Mouse (Mus musculus): ENCODE results near the gene Pml. TPM values are rescaled to one million over a fixed set of nuclear protein-coding genes. Genes with fewer than 3 reads are reported as not detected.
"Not testable (repeated sequence)": the region's sequence is repeated elsewhere in the genome, so short reads cannot be mapped to it uniquely, and the experiment has no call there.

The Pml gene
- total and polyA plus RNA-seq, 3 experiments, result 22.3 to 217 (median 108) TPM

- no peak for TF ChIP-seq GATA1 (IDR thresholded peaks at IDR 0.05; ENCODE audit: borderline replicate concordance, low read length)
- no peak for TF ChIP-seq TAL1 (conservative IDR thresholded peaks at IDR 0.05; ENCODE audit: low read depth, low read length)
- TF ChIP-seq GATA2 (IDR thresholded peaks at IDR 0.05; ENCODE audit: borderline replicate concordance, low read depth, low read length), result no peak
- TF ChIP-seq POLR2AphosphoS5 (IDR thresholded peaks at IDR 0.05; ENCODE audit: insufficient replicate concordance, low read depth, low read length), result no peak
- TF ChIP-seq CTCF (IDR thresholded peaks at IDR 0.05; ENCODE audit: low read depth, low read length), result no peak
- H3K4me3 ChIP-seq (ENCODE audit: low read depth, low read length), result no peak overlapping the region
- ATAC-seq (ENCODE audit: extremely low read depth, insufficient number of reproducible peaks, low FRiP score, poor library complexity, severe bottlenecking), result no peak
Measured at GRCm38 (mm10) chr9:58274101-58274604, 24.6 kb upstream of the Pml start.

GRCm38 (mm10) chr9:58272855-58273254 lies 23.3 kb upstream of the Pml start:
- no peaks in the 10 kb centered on the region for H3K36me3 ChIP-seq (replicated peaks)
- TF ChIP-seq POLR2AphosphoS5 (IDR thresholded peaks at IDR 0.05; ENCODE audit: insufficient replicate concordance, low read depth, low read length) (no peak), GATA2 (IDR thresholded peaks at IDR 0.05; ENCODE audit: borderline replicate concordance, low read depth, low read length) (no peak), CTCF (IDR thresholded peaks at IDR 0.05; ENCODE audit: low read depth, low read length) (no peak), TAL1 (conservative IDR thresholded peaks at IDR 0.05; ENCODE audit: low read depth, low read length) (no peak), GATA1 (IDR thresholded peaks at IDR 0.05; ENCODE audit: borderline replicate concordance, low read length) (no peak)
- H3K4me1 ChIP-seq (ENCODE audit: insufficient read depth, low read depth, low read length), result peaks cover 57% of the 10 kb centered on the region

More at GRCm38 (mm10) chr9:58274101-58274604, 24.6 kb upstream of the Pml start:
- no peaks in the 10 kb centered on the region for H3K36me3 ChIP-seq (replicated peaks)
- H3K27me3 ChIP-seq (ENCODE audit: insufficient read depth, low read length), result 0 out of 2 replicates have a peak, but pooled peaks cover 3% of the 10 kb centered on the region
- H3K9me3 ChIP-seq (replicated peaks), result no peaks in the 10 kb centered on the region
- peaks cover 59% of the 10 kb centered on the region for H3K4me1 ChIP-seq (ENCODE audit: insufficient read depth, low read depth, low read length)
- DNase-seq (ENCODE audit: low spot score), result no peak

GRCm38 (mm10) chr9:58272068-58272541 lies 22.5 kb upstream of the Pml start:
- TF ChIP-seq POLR2AphosphoS5 (IDR thresholded peaks at IDR 0.05; ENCODE audit: insufficient replicate concordance, low read depth, low read length), result no peak
- TF ChIP-seq TAL1 (conservative IDR thresholded peaks at IDR 0.05; ENCODE audit: low read depth, low read length), result no peak
- TF ChIP-seq GATA2 (IDR thresholded peaks at IDR 0.05; ENCODE audit: borderline replicate concordance, low read depth, low read length), result no peak
- no peak for TF ChIP-seq CTCF (IDR thresholded peaks at IDR 0.05; ENCODE audit: low read depth, low read length)
- TF ChIP-seq GATA1 (IDR thresholded peaks at IDR 0.05; ENCODE audit: borderline replicate concordance, low read length), result no peak
- ATAC-seq (ENCODE audit: extremely low read depth, insufficient number of reproducible peaks, low FRiP score, poor library complexity, severe bottlenecking) (no peak), DNase-seq (ENCODE audit: low spot score) (no peak)
- H3K9me3 ChIP-seq (replicated peaks), result no peaks in the 10 kb centered on the region
- no peaks in the 10 kb centered on the region for H3K36me3 ChIP-seq (replicated peaks)
- peaks cover 60% of the 10 kb centered on the region for H3K4me1 ChIP-seq (ENCODE audit: insufficient read depth, low read depth, low read length)
- H3K4me3 ChIP-seq (ENCODE audit: low read depth, low read length), result no peak overlapping the region
- H3K27me3 ChIP-seq (ENCODE audit: insufficient read depth, low read length), result 0 out of 2 replicates have a peak, but pooled peaks cover 3% of the 10 kb centered on the region

More at GRCm38 (mm10) chr9:58272855-58273254, 23.3 kb upstream of the Pml start:
- Histone ChIP-seq H3K27me3 (ENCODE audit: insufficient read depth, low read length) (0 out of 2 replicates have a peak, but pooled peaks cover 3% of the 10 kb centered on the region), H3K4me3 (ENCODE audit: low read depth, low read length) (no peak overlapping the region), H3K9me3 (replicated peaks) (no peaks in the 10 kb centered on the region)
- ATAC-seq (ENCODE audit: extremely low read depth, insufficient number of reproducible peaks, low FRiP score, poor library complexity, severe bottlenecking) (no peak), DNase-seq (ENCODE audit: low spot score) (no peak)

- not testable (repeated sequence) for H3K9me3 ChIP-seq (replicated peaks); DNase-seq (ENCODE audit: low spot score); ATAC-seq (ENCODE audit: extremely low read depth, insufficient number of reproducible peaks, low FRiP score, poor library complexity, severe bottlenecking); H3K4me3 ChIP-seq (ENCODE audit: low read depth, low read length); H3K36me3 ChIP-seq (replicated peaks); H3K27me3 ChIP-seq (ENCODE audit: insufficient read depth, low read length)
- H3K4me1 ChIP-seq (ENCODE audit: insufficient read depth, low read depth, low read length), result peaks cover 65% of the 10 kb centered on the region
Measured at GRCm38 (mm10) chr9:58271551-58271950, 22.0 kb upstream of the Pml start.

- Histone ChIP-seq H3K4me1 (ENCODE audit: insufficient read depth, low read depth, low read length) (peaks cover 66% of the 10 kb centered on the region), H3K4me3 (ENCODE audit: low read depth, low read length) (no peak overlapping the region), H3K9me3 (replicated peaks) (no peaks in the 10 kb centered on the region), H3K27me3 (ENCODE audit: insufficient read depth, low read length) (0 out of 2 replicates have a peak, but pooled peaks cover 3% of the 10 kb centered on the region), H3K36me3 (replicated peaks) (no peaks in the 10 kb centered on the region)
- DNase-seq (ENCODE audit: low spot score), result no peak
- no peak for TF ChIP-seq CTCF (IDR thresholded peaks at IDR 0.05; ENCODE audit: low read depth, low read length)
- no peak for TF ChIP-seq GATA2 (IDR thresholded peaks at IDR 0.05; ENCODE audit: borderline replicate concordance, low read depth, low read length)
- TF ChIP-seq TAL1 (conservative IDR thresholded peaks at IDR 0.05; ENCODE audit: low read depth, low read length), result no peak
- TF ChIP-seq POLR2AphosphoS5 (IDR thresholded peaks at IDR 0.05; ENCODE audit: insufficient replicate concordance, low read depth, low read length), result no peak
- no peak for TF ChIP-seq GATA1 (IDR thresholded peaks at IDR 0.05; ENCODE audit: borderline replicate concordance, low read length)
- no peak for ATAC-seq (ENCODE audit: extremely low read depth, insufficient number of reproducible peaks, low FRiP score, poor library complexity, severe bottlenecking)
Measured at GRCm38 (mm10) chr9:58271109-58271508, 21.5 kb upstream of the Pml start.

GRCm38 (mm10) chr9:58270081-58270480 lies 20.5 kb upstream of the Pml start:
- Histone ChIP-seq H3K4me3 (ENCODE audit: low read depth, low read length) (no peak overlapping the region), H3K36me3 (replicated peaks) (no peaks in the 10 kb centered on the region), H3K4me1 (ENCODE audit: insufficient read depth, low read depth, low read length) (peaks cover 63% of the 10 kb centered on the region), H3K27me3 (ENCODE audit: insufficient read depth, low read length) (0 out of 2 replicates have a peak, but pooled peaks cover 3% of the 10 kb centered on the region), H3K9me3 (replicated peaks) (no peaks in the 10 kb centered on the region)
- no peak for DNase-seq (ENCODE audit: low spot score)
- ATAC-seq (ENCODE audit: extremely low read depth, insufficient number of reproducible peaks, low FRiP score, poor library complexity, severe bottlenecking), result no peak
- TF ChIP-seq GATA2 (IDR thresholded peaks at IDR 0.05; ENCODE audit: borderline replicate concordance, low read depth, low read length) (no peak), TAL1 (conservative IDR thresholded peaks at IDR 0.05; ENCODE audit: low read depth, low read length) (no peak), CTCF (IDR thresholded peaks at IDR 0.05; ENCODE audit: low read depth, low read length) (no peak), POLR2AphosphoS5 (IDR thresholded peaks at IDR 0.05; ENCODE audit: insufficient replicate concordance, low read depth, low read length) (no peak), GATA1 (IDR thresholded peaks at IDR 0.05; ENCODE audit: borderline replicate concordance, low read length) (no peak)

Data from G1E (cell line).